Mouse (Mus musculus): ENCODE results near the gene Zdhhc14.
"Not testable (repeated sequence)": the region's sequence is repeated elsewhere in the genome, so short reads cannot be mapped to it uniquely, and the experiment has no call there.

Zdhhc14 gene

DNA sequence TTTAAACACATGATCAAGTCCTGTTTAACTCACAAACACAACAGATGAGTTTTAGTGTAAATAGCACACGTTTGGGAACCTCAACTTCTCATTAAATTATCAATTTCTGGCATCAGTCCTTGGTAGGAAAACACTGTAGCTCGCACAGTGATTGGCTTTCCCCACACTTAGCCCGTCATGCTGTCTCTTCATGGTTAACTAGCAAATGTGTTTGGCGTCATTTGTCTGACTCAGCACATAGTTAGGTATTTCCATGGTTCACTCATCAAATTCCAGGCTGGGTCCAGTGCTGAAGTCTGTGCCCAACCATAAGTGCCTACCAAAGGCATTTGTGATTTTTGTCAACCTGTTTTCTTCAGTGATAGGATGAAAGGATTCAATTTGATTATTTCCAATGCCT is 119.9 kb downstream of the Zdhhc14 start:
- no peak for DNase-seq

DNA sequence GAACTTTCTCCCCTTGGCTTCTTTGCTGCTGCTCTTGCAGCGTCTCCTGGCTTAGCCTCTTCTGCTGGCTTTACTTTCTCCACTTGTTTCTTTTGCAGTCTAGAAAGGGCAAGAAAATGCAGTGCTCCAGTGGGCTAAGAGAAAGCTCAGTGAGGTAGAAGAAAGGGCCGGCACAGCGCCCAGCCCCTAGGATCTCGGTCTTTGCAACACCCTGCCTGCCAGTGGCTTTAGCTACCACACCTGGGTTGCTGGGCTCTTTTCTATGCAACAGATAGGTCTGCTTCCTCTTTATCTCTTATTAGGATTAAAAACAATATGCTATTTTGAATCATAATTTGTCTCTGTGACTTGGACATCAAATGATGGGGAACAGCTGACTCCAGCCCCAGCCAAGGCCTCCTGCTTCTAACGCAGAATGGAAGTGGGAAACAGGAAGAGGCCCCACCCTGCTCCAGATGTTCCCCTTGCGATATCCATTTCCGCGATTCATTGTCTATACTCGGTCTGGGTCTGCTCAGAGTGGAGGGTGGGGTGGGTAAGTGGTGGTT is 122.5 kb downstream of the Zdhhc14 start:
- peak; percentile 32 to 53 for DNase-seq

DNA sequence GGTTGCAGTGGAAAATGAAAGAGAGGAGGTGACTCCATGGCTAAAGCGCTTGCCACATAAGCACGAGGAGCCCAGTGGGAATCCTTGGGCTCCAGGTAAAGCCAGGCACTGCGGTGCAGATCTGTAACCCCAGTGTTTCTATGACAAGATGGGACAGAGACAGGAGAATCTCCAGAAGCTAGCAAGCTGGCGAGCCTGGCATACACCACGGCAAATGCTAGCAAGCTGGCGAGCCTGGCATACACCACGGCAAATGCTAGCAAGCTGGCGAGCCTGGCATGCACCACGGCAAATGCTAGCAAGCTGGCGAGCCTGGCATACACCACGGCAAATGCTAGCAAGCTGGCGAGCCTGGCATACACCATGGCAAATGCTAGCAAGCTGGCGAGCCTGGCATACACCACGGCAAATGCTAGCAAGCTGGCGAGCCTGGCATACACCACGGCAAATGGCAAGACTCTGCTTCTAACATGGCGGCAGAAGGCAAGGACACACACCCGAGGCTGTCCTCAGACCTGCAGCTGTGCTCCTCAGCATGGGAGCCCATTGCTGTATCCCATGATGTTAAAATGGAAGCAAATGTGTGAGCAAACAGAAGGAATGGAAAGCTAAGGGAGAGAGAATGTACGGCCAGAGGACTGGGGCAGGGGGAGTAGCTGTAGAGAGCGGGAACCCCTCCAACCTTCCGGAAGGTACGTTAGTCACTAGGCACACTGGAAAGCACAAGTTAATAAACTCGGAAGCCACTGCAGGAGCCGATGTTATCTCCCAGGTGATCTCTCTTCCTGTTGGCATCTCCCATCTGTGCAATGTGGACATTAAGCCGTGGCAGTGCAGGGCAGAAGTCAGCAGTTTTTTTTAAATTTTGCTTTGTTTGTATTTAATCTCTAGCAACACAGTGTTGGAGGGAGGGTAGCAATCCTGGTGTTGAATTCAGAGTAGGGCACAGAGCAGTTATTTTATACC is 129.6 kb downstream of the Zdhhc14 start:
- DNase-seq: no peak

DNA sequence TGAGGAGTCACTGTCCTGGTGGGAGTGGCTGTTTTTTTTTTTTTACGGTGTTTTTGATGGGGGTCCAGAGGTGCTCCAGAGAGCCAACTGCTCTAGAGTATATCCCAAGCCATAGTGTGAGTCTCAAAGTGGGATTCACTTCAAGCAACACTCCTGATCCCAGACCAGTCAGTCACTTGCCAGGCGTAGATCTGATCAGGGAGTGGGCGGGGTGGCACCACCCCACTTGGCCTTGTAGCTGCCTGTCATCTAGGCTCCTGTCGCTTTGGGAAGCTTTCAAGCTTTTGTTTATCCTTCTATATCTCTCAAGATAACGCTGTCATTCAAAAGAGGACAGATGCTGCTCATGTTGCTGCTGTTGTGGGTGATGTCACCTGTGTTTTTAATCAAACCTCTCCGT is 130.4 kb downstream of the Zdhhc14 start:
- DNase-seq: peak in 1 of 2 experiments; percentile 30

DNA sequence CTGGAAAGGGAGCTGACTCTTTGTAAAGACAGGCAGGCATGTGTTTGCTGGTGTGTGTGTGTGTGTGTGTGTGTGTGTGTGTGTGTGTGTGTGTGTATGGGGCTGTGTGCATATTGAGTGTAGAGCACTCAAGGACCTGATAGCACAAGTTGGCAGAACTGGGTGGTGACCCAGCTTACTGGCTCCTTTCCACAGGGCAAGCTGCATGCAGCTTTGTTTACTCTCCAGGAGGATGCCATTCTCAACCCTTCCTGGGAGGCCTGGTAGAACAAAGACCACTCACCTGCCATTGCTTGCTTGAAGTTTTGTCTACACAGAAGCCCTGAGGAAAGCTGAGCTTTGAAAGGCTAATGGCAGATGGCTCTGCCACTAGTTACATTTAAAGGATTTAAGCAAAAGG is 130.8 kb downstream of the Zdhhc14 start:
- peak; percentile 51 to 66 for DNase-seq

DNA sequence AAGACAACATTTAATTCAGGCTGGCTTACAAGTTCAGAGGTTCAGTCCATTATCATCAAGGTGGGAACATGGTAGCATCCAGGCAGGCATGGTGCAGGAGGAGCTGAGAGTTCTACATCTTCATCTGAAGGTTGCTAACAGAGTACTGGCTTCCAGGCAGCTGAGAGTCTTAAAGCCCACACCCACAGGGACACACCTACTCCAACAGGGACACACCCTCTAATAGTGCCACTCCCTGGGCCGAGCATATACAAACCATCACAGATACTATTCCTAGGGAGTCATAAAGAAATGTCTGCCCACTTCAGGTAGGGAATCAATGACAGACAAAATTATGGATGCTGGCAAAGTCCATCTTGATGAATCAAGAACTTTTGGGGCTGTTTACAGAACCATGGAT is 132.5 kb downstream of the Zdhhc14 start:
- DNase-seq: not testable (repeated sequence)

DNA sequence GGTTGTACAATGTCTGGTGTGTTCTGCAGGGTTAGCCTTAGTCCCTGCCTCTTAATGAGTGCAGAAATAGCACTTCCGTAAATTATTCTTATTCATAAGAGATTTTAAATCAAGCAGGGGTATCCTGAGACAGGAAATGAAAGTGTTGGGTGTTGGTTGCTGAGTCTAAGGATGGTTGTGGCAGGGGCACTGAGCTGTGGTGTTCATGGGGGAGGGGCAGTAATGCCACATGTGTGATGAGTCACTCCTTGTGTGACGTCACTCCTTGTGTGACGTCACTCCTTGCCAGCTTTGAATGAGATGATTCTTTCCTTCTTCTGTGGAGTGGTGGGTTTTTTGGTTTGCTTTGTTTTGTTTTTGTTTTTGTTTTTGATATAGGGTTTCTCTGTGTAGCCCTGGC is 134.0 kb downstream of the Zdhhc14 start:
- no peak for DNase-seq

DNA sequence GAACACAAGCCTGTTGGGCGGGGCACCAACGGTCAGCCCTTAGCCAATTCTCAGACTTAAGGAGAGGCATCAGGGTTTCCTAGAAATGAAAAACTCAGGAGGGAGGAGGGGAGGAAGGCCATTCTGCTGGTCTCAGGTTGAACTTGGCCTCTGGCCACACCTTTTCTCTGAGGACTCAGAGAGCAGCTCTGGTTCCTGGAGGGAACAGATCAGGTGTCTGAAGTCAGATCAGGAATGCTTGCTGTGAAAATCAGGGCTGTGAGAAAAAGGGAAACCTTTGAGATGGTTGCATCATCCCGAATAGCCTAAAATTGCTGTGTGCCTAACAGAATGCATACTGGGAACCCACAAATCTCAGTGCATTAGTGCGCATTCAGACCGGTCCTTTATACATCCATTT is 135.3 kb downstream of the Zdhhc14 start:
- no peak for DNase-seq

DNA sequence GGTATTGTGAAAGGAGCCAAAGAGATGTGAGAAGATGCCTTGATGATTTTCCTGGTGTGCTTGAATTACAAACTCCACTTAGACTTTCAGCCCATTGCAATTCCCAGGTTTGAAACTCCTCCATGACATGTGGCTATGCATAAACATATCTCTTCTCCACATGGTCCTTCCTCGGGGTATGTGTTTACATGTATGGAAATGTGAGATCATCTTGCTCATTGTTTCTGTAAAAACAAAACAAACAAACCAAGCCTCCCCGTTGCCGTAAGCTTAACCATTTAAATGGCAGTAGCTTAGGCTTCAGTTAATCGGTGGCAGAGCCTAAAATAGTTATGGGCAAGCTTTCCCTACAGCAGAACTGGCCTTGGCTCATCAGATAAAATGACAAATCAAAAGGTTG is 137.3 kb downstream of the Zdhhc14 start:
- no peak for DNase-seq

DNA sequence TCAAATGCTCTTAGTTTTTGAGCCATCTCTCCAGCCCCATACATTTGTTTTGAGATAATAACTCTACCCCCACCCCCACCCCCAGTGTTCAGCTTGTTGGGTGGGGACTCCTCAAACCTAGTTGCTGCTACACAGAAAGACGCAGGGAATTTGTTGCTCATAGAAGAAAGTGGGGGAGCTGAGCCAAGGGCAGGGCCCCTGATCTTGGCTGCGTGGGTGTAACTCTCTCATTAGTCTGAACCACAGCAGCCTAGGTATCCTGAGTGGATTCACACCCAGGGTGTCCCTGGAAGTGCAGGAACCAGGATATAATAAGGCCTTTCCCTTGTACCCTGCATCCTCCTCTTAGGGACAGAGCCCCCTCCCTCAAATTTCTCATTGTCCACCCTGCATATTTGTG is 142.9 kb downstream of the Zdhhc14 start:
- no peak for DNase-seq

DNA sequence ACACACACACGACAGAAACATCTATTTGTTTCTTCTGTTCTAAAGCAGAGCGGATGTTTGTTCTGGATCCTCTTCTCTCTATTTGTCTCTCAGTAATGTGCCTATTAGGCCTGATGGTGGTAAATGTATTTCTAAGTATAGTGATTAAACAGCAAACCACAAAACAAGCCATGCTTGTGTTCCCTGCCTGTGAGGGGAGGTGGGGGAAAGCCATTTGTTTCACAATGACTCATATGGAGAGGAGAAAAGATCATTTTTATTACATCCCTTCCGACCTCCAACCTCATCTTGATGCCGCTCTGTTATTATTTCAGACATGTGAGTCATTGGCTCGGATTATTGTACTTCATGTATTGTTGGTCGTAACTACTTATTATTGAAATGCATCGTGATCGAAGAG is 149.1 kb downstream of the Zdhhc14 start:
- no peak for DNase-seq

DNA sequence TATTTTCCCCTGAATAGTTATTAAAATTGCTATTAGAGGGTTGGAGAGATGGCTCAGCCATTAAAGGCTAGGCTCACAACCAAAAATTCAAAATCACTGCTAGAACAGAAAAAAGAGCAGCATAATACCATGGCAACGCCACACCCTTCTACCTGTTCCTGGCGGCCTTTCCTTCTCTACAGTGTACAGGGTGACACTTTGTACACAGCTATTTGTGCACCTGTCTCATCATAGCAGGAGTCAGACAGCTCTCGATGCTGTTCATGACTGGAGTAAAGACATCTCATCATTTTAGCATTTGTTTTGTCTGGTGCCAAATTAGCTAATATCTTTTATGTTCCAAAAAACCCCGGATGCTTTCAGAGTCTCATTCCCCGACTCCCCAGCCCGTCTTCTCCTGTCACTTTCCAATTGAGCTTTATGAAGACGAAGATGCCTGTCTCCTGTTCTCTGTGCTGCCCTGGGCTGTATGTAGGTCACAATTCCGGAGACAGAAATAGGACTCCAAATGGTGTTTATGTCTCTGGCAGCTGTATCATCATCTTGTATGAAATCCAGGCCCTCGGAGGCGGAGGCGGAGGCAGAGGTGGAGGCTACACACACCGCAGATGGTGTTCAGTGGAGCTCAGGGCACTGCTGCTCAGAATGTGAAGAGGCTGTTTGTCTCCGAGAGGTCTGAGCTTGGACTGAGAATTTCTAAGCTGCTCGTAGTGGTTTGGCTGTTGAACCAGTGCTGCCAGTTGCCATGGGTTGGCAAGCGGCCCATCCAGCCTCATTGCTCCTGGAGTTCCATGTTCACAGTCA is 150.8 kb downstream of the Zdhhc14 start:
- peak; percentile 22 to 24 for DNase-seq

DNA sequence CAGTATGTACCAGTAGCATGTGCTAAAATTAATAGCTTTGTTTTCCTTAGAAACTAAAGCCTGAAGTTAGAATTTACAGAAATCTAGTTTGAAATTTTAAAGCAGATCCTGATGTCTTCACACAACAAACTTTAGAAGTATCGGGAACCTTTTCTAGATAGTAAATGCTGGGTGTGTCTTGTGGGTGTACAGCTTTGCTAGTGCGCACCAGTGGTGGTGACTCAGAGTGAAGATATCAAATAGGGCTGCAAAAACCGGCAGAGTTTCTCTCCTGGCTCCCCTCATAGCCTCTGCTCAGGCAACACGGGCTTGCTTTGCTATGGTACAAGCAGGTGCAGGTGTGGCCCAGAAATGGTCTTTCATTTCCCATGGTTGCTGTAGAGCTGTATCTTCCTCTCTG is 157.8 kb downstream of the Zdhhc14 start:
- DNase-seq: no peak

DNA sequence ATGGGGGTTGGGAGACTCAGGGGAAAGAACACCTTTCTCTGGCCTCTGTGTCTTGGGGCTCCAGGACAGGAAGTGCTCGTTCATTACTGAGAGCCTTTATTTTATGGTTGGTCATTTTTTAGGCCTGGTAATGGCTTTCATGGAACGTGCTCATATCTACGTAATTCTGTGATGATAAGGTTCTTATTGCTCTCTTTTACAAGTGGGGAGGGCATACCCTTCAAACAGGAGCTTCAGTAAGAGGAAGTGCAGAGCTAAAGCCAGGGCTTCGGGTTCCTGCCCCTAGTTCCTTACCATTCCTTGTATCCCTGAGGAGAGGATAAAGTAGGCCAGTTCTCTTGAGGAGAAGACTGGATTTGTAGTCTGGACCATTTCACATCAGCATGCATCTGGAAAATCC is 158.3 kb downstream of the Zdhhc14 start:
- DNase-seq: no peak

DNA sequence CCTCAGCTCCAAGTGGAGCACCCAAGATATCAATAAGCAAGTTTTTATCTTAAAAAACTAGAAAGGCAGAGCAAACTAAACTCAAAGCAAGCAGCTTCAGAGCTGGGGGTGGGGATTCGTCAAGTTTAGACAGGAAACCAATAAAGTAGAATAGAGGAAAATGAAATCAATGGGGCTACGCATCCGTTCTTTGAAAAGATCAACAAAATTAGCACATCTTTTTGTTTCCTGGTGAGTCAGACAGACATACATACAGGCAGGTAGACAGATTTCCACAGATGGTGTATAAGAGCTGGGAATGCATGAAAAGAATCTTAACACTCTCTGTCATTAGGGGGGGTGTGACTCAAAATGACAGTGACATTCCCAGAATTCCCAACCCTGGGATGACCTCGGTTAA is 159.2 kb downstream of the Zdhhc14 start:
- no peak for DNase-seq

DNA sequence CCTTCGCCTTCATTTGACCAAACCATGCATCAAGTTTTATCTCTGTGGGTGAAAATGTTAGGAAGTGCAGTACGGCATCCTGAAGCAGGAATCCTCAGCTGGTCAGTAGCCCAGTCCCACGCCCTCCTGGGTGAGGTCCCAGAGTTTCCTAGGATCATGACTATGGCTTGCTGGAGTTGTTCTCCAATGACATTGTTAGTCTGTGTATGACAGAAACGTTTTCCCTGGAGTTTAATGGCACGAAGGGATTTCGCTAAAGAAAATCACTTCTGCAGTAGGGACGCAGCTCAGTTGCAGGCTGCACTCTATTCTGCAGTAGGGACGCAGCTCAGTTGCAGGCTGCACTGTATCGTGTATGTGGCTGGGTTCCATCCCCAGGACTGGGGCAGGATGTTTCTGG is 161.6 kb downstream of the Zdhhc14 start:
- DNase-seq: no peak

DNA sequence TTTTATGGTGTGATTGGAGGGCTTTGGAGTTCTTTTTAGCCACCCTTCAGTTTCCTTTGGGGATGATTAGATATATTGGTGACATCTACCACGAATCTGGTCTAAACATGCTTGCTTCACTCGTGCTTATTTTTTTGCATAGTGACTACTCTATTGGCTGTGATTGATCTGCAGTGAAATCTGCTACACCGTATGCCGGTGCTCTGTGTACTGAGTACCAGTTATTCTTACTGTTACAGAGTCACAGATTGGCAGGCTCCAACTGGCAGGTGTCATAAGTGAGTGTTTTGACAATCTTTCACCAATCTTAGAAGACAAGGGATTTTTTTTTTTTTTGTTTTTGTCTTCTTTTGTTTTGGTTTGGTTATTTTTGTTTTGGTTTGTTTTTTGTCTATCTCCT is 163.2 kb downstream of the Zdhhc14 start:
- DNase-seq: no peak

DNA sequence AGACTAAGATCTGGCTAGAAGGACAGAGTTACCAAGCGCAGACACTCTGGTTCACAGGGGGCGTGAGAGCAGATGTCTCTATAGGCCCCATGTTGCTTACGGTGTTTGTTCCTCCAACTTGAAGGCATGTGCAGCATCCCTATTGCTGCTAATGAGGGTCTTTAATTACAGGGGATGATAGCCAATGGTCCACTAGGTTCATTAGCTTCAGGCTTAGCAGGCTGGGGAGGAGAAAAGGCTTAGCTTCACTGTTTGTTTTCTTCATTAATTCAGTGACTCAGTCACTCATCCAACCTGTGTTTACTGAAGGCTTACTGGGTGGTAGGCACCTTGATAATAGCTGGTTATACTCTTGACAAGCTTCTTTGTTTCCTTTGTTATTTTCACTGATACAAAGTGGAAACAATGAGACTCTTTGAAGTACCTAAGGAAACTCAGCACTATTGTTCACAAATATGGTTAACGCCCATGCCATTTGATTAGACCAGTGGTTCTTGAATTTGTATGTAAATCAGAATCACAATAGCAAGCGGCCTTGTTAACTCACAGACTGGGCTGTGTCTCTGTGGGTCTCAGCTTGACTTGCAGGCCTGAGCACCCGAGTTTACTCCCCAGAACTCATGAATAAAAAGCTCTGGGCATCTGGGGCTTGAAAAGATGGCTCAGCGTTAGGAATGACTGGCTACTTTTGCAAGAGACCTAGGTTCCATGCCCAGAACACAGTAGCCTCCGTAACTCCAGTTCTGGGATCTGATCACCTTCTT is 168.1 kb downstream of the Zdhhc14 start:
- no peak for DNase-seq

DNA sequence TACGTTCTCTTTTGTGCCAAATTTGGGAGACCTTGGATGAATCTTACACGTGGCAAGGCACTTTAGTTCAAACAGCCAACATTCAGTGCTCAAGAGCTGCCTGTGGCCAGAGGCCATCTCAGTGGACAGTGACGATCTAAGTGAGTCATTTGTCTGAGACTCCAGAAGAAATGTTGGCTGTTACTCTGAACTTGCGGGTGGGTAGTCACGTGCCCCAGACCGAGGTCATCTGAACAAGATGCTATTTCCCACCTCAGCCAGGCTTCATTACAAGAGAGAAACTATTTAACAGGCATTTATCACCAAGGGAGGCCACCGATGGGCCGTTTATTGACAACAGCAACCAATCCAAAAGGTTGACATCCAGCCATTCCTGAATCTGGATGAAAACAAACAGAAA is 174.3 kb downstream of the Zdhhc14 start:
- no peak for DNase-seq

DNA sequence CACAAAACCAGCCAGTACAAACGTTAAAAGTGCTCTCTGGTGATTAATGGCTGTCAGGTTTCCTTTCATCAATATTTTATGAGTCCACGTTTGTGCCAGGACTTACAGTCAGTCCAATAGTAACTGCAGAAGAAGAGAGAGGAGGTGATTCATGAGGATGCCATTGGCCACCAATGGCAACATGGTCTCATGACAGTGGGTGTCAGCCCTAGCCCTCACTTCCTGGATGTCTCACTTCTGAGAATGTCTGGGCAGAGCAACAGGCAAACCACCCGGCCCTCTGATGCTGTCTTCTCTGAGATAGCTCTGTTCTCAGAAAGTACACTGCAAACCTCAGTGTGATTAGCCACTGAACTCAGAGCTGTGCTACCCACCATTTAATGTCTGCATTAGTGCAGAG is 176.1 kb downstream of the Zdhhc14 start:
- no peak for DNase-seq

DNA sequence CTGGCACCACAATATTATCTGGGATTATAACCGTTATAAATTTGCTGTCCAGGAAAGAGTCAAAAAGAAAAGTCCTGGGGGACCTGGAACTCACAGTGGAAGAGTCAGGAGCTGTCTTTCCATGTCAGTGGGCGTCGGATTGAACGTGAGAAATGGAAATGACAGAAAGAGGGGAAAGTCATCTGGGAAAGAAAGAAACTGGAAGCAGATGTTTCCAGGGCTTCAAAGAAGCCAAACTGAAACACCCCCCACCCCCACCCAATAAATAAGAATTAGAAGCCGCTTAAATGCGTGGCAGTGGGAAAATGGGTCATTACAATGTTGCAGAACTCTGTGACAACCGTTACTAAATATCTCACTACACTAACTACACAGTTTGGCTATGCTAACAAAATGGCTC is 176.6 kb downstream of the Zdhhc14 start:
- no peak for DNase-seq

DNA sequence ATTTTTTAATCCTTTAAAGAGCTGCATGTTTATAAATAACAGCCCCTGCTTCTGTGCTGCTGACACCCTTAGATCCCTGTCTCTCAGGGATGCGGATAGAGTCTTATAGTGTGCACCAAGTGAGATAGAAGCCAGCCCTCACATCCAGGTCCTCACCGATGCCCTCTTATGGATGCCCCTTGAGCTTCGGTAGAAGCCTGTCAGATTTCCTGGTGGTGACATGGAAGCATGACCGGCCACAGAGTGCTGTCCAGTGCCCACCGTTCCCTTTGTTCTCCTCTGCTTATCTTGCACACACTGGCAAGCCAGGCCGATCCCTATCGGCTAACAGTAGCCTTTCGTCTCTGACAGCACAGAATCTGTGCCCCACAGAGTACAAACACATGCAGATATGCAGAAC is 183.6 kb downstream of the Zdhhc14 start:
- no peak for DNase-seq

DNA sequence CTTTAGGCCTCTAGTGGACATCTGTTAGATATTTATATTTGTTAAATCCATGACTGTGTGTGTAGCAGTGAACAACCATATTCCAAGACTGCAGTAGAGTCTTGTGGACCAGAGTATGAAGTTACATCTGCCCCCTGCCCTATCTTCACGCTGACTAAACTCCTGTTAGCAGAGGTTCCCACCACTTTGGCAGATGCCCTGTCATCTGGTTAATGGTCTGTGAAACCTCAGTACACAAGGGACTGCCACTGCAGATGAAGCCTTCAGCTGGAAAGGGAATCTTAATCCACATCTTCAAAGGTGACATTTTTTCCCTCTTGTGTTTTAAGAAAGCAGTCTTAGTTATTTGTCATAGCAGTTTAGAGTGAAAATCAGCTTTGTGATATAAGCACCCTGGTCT is 187.0 kb downstream of the Zdhhc14 start:
- DNase-seq: no peak

All from lung, adult 18-20 months (tissue).